Mouse (Mus musculus) heart, embryonic 13.5 days (tissue): ENCODE measurements around the gene Bcar1. TPM values are rescaled to one million over a fixed set of nuclear protein-coding genes. Genes with fewer than 3 reads are reported as not detected.
A peak's percentile ranks its signal among the peaks of the same experiment; 100 is the strongest.

ENCODE experiments used
- ATAC-seq: fragments of 200-750 bp; cut with Nextera tagmentation; 2 replicates; pipeline ENCODE4 v1.8.0; 2017; ENCODE audit warnings: moderate TSS enrichment; ENCODE audit not compliant: insufficient number of reproducible peaks, low FRiP score, low TSS enrichment; ENCODE audit errors: extremely low read depth
- H3K27ac ChIP-seq: fragments of 300-500 bp; sonication (generic); replicated peaks from 2 replicates; pipeline ENCODE4 v1.5.1; 2015; ENCODE audit warnings: moderate library complexity, mild to moderate bottlenecking, inconsistent platforms
- H3K27me3 ChIP-seq: fragments of 300-500 bp; sonication (generic); replicated peaks from 2 replicates; pipeline ENCODE4 v1.6.1; 2015; ENCODE audit warnings: mild to moderate bottlenecking, inconsistent platforms
- H3K36me3 ChIP-seq: fragments of 300-500 bp; sonication (generic); 2 replicates; pipeline ENCODE4 v1.6.1; 2015; ENCODE audit warnings: mild to moderate bottlenecking, inconsistent platforms
- H3K4me1 ChIP-seq: fragments of 300-500 bp; sonication (generic); 2 replicates; pipeline ENCODE4 v1.6.1; 2015; ENCODE audit warnings: inconsistent platforms
- H3K4me2 ChIP-seq: fragments of 300-500 bp; sonication (generic); 2 replicates; pipeline ENCODE4 v1.6.1; 2015; ENCODE audit warnings: inconsistent platforms, mild to moderate bottlenecking, moderate library complexity
- H3K4me3 ChIP-seq: fragments of 300-500 bp; sonication (generic); 2 replicates; pipeline ENCODE4 v1.5.1; 2015; ENCODE audit warnings: moderate library complexity, mild to moderate bottlenecking, inconsistent platforms
- H3K9ac ChIP-seq: fragments of 300-500 bp; sonication (generic); 2 replicates; pipeline ENCODE4 v1.6.1; 2015; ENCODE audit warnings: inconsistent platforms, mild to moderate bottlenecking, moderate library complexity
- H3K9me3 ChIP-seq: fragments of 300-500 bp; sonication (generic); 2 replicates; pipeline ENCODE4 v1.6.1; 2016; ENCODE audit warnings: inconsistent platforms
- WGBS: fragments of 180-500 bp; shearing (Covaris S2); methylation state at CpG from one replicate; pipeline ENCODE4 v1.1.7; 2015; ENCODE audit warnings: mixed read lengths; 5-methylcytosine and 5-hydroxymethylcytosine counted together
- polyA plus RNA-seq: library from polyadenylated mRNA; unstranded; fragments of >200 nt; fragmentation: Nextera tagmentation; extraction: Ambion mirVana; gene quantifications from 2 replicates; pipeline ENCODE4 v1.2.1, GENCODE M21; 2015

Bcar1 gene
- polyA plus RNA-seq, 1 experiment from 2014 or later: 40.2 TPM

DNA sequence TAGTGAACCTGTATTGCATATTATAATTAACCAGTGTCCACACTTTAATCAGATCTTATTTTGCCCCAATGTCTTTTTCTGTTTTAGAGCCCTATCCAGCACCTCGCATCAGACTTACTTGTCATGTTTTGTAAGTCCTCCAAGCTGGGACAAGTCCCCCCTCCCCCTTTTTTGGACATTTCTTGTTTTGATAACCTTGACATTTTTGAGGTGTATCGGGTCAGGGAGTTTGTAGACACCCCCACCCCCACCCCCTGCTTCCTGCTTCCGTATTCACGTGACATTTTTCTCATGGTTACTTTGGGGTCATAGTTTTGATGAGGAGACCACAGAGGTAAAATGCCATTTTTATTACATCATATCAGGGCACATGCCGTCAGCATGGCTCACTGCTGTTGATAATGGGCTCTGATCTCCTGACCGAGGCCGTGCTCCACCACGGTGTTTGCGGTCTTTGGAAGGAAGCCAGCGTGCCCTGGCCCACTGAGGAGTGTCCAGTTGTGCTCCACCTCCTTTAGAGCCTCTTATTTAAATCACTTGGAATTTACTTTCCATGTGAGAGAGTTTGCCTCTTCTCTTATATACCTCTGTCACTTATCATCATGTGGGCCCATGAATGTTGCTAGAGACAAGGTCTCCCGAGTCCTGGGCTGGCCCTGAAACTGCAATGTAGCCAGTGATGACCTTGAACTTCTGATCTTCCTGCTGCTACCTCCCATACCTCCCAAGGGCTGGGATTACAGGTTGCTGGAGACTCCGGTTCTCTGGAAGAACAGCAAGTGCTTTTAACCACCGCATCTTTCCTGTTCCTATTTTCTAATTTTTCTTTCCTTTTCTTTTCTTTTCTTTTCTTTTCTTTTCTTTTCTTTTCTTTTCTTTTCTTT, 3.2 kb upstream of the Bcar1 start:
- Histone ChIP-seq H3K36me3 (no peaks in the 10 kb centered on the region), H3K4me1 (peaks cover 52% of the 10 kb centered on the region), H3K4me2 (peak overlapping the region; percentile 71), H3K9me3 (no peaks in the 10 kb centered on the region), H3K27me3 (no peaks in the 10 kb centered on the region), H3K9ac (no peak overlapping the region), H3K4me3 (no peak overlapping the region), H3K27ac (peak overlapping the region; percentile 89)
- ATAC-seq: no peak
- WGBS: 28% methylated on average over 13 of the region's 13 CpGs

DNA sequence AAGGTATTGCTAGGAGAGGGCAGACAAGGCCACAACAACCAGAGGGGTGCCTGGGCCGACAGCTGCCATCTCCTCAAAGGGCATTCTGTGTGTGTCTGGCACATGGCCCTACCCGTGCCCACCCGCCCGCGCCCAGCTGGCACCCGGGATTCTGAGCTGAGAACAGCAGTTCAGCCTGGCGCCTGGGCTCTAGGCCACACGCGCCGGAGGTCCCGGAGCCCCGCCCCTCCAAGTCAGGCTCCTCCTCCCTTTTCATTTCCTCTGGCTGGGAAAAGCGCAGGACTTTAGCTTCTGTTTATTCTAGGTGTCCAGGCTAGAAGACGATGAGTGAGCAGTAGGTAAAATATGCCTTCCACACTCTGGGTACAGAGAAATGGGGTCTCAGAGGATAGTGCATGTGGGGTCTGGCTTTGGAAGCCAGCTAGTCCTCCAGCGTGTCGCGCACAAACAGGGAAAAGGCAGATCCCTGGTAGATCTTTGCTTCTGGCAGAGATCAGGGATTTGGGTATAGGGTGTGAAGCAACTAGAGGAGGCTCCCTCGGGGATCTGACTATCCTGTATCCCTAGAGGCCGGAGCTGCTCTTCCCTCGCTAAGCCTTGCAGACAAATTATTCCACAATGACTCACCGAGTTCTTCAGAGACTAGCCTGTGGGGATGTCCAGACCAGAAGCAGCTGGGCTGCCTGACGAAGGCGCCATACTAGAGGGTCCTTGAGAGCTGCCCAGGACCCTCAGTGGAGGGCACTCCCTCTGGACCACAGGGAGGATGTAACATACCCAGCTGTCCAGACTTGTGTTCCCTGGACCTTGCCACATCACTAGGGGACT, 2.2 kb upstream of the Bcar1 start:
- no peak for ATAC-seq
- Histone ChIP-seq H3K4me3 (peak overlapping the region; percentile 44), H3K27me3 (no peaks in the 10 kb centered on the region), H3K36me3 (no peaks in the 10 kb centered on the region), H3K4me2 (peak overlapping the region; percentile 71), H3K4me1 (peaks cover 62% of the 10 kb centered on the region), H3K9me3 (no peaks in the 10 kb centered on the region), H3K27ac (peak overlapping the region; percentile 89), H3K9ac (peak overlapping the region; percentile 76)
- WGBS: 3% methylated on average over 23 of the region's 23 CpGs

DNA sequence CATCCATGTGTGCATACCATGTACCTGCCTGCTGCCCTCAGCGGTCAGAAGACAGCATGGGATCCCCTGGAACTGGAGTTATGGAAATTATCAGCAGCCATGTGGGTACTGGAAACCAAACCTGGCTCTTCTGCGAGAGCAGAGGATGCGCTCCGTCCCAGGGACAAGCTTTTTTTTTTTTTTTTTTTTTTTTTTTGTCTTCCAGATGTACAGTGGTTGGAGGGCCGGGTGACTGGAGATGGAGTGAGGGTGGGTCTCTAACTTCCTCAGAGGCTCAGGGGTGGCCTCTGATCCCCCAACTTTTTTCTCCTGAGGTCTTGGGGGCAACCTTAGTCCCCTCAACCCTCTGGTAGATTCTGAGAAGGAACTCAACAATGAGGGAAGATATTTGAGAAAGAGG, 1.5 kb upstream of the Bcar1 start:
- Histone ChIP-seq H3K9ac (peak overlapping the region; percentile 76), H3K4me3 (0 out of 2 replicates have a peak overlapping the region, but pooled peaks have one; percentile 44), H3K4me2 (peak overlapping the region; percentile 71), H3K27me3 (no peaks in the 10 kb centered on the region), H3K27ac (peak overlapping the region; percentile 89), H3K36me3 (no peaks in the 10 kb centered on the region), H3K4me1 (peaks cover 70% of the 10 kb centered on the region), H3K9me3 (no peaks in the 10 kb centered on the region)
- WGBS: 63% methylated on average over 5 of the region's 5 CpGs
- no peak for ATAC-seq

DNA sequence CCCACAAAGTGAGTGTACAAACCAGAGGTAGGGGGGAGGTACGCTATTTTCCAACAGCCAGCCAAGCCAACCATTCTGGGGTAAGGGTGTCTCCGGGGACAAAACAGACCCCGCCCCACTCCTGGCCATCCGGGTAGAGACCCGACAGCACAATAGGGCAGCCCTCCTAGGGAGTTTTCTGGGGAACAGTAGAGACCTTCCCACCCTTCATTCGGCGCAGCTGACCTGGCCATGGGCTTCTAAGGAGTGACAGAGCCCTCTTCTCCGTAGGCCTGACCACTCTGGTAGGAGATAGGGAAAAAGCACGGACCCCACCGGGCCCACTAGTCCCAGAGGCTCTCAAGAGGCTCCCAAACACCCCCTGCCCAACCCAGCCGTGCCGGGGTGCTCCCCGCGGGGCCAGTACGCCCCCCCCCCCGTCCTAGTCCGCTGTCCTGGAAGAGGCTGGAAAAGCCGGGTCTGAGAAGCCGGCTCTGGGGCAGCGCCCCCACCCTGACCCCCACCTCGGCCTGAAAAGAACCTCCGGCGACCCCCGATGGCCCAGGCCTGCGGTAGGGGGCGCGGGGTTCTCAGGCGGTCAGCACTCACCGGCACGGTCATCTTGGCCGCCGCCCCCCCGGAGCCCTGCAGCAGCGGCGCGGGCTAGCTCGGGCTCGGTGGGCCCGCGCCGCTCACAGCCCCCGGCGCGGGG, 363 bp downstream of the Bcar1 start:
- Histone ChIP-seq H3K4me3 (peak overlapping the region; percentile 94), H3K27ac (peak overlapping the region; percentile 89), H3K4me1 (peaks cover 85% of the 10 kb centered on the region), H3K27me3 (no peaks in the 10 kb centered on the region), H3K9me3 (no peaks in the 10 kb centered on the region), H3K36me3 (no peaks in the 10 kb centered on the region), H3K4me2 (peak overlapping the region; percentile 84), H3K9ac (peak overlapping the region; percentile 95)
- under 1% methylated on average over 28 of the region's 44 CpGs for WGBS
- ATAC-seq: 0 out of 2 replicates have a peak, but pooled peaks have one; percentile 1

DNA sequence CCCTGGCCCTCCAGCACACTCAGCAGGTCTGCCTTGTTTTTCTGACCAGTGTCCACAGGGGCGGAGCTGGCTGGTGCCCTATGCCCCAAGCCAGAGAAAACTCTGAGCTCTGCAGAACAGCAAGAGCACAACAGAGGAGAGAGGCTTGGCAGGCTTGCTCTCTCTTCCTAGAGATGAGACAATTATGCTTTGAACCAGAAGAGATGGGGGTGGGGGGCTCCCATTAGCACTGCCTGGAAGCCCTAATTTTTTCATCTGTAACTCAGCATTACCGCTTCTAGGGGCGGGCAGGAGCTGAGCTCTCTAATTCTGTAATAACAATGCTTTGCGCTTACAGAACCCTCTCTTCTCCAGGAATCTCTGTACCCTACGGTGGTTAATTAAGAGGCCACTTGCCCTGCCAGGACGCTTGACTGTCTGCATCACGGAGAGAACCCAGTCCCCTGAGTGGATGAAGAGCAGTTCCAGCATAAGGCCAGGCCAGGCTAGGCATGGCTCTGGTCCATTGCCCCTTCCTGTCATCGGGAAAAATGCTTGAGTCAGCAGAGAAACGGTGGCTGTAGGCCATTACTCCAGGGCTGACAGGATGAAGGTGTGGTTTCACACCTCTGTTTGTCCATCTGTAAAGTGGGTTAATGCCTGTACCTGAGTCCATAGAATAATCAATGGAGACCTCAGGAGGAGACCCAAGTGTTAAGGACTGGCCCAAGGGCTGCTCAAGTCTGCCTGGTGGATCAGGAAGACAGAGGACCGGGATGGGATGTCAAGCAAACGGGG, 1.2 kb downstream of the Bcar1 start:
- Histone ChIP-seq H3K9ac (peak overlapping the region; percentile 95), H3K9me3 (no peaks in the 10 kb centered on the region), H3K4me2 (peak overlapping the region; percentile 84), H3K4me1 (peaks cover 86% of the 10 kb centered on the region), H3K4me3 (peak overlapping the region; percentile 94), H3K27ac (peak overlapping the region; percentile 89), H3K27me3 (no peaks in the 10 kb centered on the region), H3K36me3 (no peaks in the 10 kb centered on the region)
- no peak for ATAC-seq
- 32% methylated on average over 11 of the region's 11 CpGs for WGBS

DNA sequence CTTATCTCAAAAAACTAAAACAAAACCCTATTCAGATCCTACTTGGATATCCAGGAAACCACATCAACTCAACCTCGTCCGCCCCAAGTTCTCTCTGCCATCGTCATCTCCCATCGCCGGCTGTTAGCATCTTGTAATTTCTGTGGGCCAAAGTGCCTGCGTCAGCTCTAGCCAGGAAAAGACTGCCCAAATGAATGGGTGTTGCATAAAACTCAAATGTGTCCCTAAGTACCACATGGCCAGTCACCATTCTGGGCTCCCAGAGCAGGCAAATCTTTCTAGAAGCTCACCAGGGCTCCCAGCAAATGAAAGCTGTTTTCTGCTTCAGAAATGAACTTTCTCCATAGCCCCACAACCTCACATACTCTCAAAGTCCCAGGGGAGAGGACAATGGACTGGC, 2.1 kb downstream of the Bcar1 start:
- 75% methylated on average over 6 of the region's 6 CpGs for WGBS

DNA sequence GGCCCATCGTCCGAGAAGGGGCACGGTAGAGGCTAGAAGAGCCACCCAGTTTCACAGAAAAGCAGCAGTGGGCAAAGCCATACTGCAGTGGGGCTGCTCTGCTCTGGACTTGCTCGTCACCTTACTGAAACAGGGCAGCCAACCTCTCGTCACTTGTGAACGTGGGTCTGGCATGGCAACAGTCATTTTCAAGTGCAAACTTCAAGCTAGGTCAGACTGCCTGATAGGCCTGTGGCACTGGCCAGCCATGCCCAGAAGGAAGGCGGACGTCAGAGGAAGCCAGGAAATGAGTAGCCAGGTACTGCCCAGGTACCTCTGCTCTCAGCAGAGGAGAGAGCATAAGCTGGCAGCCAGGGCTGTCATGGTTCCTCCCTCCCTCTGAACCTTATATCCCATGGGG, 2.6 kb downstream of the Bcar1 start:
- peaks cover 89% of the 10 kb centered on the region for H3K4me1 ChIP-seq
- H3K27me3 ChIP-seq: no peaks in the 10 kb centered on the region
- H3K4me3 ChIP-seq: no peak overlapping the region
- WGBS: 63% methylated on average over 8 of the region's 8 CpGs
- no peaks in the 10 kb centered on the region for H3K36me3 ChIP-seq
- peak overlapping the region; percentile 48 for H3K9ac ChIP-seq
- no peaks in the 10 kb centered on the region for H3K9me3 ChIP-seq
- ATAC-seq: no peak
- H3K4me2 ChIP-seq: peak overlapping the region; percentile 35
- H3K27ac ChIP-seq: 0 out of 2 replicates have a peak overlapping the region, but pooled peaks have one; percentile 1

More for the DNA sequence above, 2.1 kb downstream of the Bcar1 start:
- Histone ChIP-seq H3K36me3 (no peaks in the 10 kb centered on the region), H3K4me2 (peak overlapping the region; percentile 84), H3K4me3 (peak overlapping the region; percentile 94; the same call in 1 of the 2 replicates), H3K27me3 (no peaks in the 10 kb centered on the region), H3K9ac (peak overlapping the region; percentile 95), H3K9me3 (no peaks in the 10 kb centered on the region), H3K27ac (peak overlapping the region; percentile 89), H3K4me1 (peaks cover 89% of the 10 kb centered on the region)
- no peak for ATAC-seq

DNA sequence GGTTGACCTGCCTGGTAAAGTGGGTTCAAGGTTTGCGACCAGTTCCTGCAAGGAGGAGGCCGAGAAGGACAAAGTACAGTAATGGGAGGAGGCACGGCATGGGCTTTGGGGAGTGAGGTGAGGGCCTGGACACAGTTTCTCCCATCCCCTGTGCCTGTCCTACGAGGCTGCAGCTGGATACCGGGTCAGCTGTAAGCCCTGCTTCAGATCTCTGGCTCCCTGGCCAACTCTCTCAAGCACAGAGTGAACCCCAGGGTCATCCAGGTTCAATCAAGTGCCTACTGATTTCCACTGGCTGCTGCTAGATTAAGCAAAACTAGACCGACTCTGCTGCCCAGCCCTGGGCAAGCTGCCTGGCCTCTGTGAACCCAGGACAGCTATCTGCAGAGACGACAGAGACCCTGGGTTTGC, 3.3 kb downstream of the Bcar1 start:
- no peak for ATAC-seq
- H3K4me3 ChIP-seq: no peak overlapping the region
- H3K27me3 ChIP-seq: no peaks in the 10 kb centered on the region
- WGBS: 52% methylated on average over 7 of the region's 7 CpGs
- no peaks in the 10 kb centered on the region for H3K36me3 ChIP-seq
- H3K27ac ChIP-seq: peak overlapping the region; percentile 1; the same call in 1 of the 2 replicates
- peaks cover 89% of the 10 kb centered on the region for H3K4me1 ChIP-seq
- peak overlapping the region; percentile 48 for H3K9ac ChIP-seq
- H3K4me2 ChIP-seq: no peak overlapping the region; the same call in 1 of the 2 replicates
- no peaks in the 10 kb centered on the region for H3K9me3 ChIP-seq

DNA sequence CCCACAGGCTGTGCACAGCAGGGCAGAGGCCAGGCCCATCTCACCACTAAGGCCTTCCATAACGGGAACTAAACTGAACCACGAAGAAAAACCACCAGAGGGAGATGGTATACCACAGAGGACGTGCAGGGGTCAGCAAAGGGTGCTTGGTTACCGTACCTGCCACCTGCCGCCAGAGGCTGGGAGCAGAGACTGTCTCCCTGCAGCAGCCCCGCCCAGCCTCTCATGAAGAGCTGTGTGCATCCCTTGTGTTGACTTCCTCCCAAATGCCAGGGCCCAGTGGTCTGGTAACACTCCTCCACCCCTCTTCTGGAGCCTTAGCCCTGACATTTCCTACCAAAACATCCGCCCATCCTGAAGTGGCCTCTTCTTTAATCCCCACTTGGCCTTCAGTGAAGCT, 4.0 kb downstream of the Bcar1 start:
- Histone ChIP-seq H3K27me3 (no peaks in the 10 kb centered on the region), H3K27ac (0 out of 2 replicates have a peak overlapping the region, but pooled peaks have one; percentile 22), H3K9me3 (no peaks in the 10 kb centered on the region), H3K4me1 (peaks cover 90% of the 10 kb centered on the region), H3K4me3 (no peak overlapping the region), H3K36me3 (no peaks in the 10 kb centered on the region), H3K9ac (peak overlapping the region; percentile 48), H3K4me2 (no peak overlapping the region)
- 56% methylated on average over 7 of the region's 7 CpGs for WGBS
- no peak for ATAC-seq

DNA sequence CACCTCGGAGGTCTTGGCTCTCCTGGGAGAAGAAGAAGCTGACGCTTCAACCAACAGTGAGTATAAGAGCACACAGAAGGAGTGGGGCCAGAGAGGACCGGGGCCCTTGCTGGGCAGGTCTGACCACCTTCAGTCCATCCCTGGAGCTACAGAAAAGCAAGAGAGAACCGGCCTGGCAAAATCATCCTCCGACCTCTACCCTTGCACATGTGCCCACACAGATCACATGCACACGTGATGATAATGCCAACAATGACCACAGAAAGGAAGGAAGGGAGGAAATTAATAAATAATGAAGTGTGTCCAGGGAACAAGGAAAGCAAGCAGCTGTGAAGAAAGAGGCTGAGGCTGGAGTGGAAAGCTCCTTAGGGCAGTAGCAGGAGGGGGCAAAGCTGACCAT, 4.7 kb downstream of the Bcar1 start:
- no peaks in the 10 kb centered on the region for H3K9me3 ChIP-seq
- peak overlapping the region; percentile 15 for H3K9ac ChIP-seq
- H3K4me3 ChIP-seq: no peak overlapping the region
- H3K4me1 ChIP-seq: peaks cover 90% of the 10 kb centered on the region
- H3K4me2 ChIP-seq: no peak overlapping the region
- no peaks in the 10 kb centered on the region for H3K36me3 ChIP-seq
- 62% methylated on average over 6 of the region's 6 CpGs for WGBS
- H3K27me3 ChIP-seq: no peaks in the 10 kb centered on the region
- H3K27ac ChIP-seq: no peak overlapping the region; the same call in 1 of the 2 replicates
- ATAC-seq: no peak
